Mouse (Mus musculus) megakaryocyte progenitor cell, adult 5-6 weeks (primary cell): ENCODE data around the gene Erich3. TPM values are rescaled to one million over a fixed set of nuclear protein-coding genes. Genes with fewer than 3 reads are reported as not detected.
A peak's percentile ranks its signal among the peaks of the same experiment; 100 is the strongest.
"Not testable (repeated sequence)": the region's sequence is repeated elsewhere in the genome, so short reads cannot be mapped to it uniquely, and the experiment has no call there.

Experiments
- ATAC-seq: replicated peaks from 2 replicates; pipeline ENCODE4 v1.8.0; 2016; ENCODE audit warnings: mild to moderate bottlenecking, moderate TSS enrichment, inconsistent platforms; ENCODE audit not compliant: poor library complexity
- total RNA-seq, 2 experiments: library from RNA; stranded (forward) in 1 of 2; stranded (reverse) in 1 of 2; fragments of 157-497, 149-512 nt in 1 of 2; fragments of 200-1000 nt in 1 of 2; gene quantifications; 2 replicates each; pipeline versions ENCODE4 v1.2.3 to v1.2.4; 2015 to 2017

Erich3 gene
- total RNA-seq (2015), result not detected in 2 replicates
- not detected in 2 replicates for total RNA-seq (2017)

DNA sequence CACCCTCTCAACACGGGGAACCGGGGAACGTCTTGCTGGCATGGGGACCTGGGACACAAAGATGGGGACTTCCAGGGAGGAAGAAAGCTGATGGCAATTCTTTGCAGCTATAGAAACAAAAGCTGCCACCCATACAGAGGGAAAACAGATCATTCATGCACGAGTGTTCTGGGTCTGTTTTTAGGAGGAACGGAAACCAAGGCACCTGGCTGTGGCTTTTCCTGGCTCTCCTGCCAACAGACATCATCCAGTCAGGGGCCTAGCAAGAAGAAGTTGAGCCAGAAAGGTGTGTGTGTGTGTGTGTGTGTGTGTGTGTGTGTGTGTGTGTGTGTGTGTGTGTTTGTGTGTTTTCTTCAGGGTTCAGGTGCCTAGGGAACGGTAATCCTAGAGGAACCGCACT is at the start of gene Erich3:
Erich3 (plus strand) TSS at position 315 of the 400 bp plus-strand sequence.
- no peak for ATAC-seq

DNA sequence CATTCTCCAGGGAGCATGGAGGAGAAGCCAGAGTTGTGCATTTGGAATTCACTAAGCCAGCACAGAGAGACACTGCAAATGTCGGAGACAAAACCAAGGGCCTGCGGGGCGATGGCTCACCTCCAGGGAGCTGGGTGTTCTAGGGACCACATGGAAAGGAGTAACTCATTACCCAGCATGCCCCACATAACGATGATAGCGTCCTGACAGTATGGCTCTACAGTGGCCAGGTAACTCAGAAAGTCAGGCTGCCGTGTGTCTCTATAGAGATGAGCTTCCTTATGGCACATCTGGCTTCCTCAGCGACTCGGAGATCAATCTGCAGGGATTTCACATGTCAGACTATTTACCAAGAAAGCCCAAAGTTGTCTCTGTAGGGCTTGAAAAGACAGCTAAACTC is 48.9 kb upstream of the Erich3 start:
- ATAC-seq, result no peak

DNA sequence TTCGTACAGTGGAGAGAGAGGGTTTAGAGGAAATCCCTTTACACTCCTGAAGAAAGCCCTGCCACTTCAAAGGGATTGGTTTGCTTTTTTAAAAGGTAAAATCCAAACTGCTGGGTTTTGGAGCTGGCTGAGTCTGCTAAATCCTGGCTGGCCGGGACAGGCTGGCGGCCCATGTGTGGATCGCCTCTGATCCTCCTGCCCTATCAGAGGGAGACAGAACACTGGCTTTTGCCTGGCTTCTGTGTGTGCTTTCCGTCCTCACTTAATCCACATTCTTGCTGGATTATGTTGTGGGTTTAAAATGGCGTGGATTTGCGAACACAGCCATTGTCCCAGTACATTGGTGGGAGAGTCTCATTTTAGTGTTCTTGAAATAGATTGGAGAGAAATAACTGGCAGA is 48.4 kb upstream of the Erich3 start:
- no peak for ATAC-seq

DNA sequence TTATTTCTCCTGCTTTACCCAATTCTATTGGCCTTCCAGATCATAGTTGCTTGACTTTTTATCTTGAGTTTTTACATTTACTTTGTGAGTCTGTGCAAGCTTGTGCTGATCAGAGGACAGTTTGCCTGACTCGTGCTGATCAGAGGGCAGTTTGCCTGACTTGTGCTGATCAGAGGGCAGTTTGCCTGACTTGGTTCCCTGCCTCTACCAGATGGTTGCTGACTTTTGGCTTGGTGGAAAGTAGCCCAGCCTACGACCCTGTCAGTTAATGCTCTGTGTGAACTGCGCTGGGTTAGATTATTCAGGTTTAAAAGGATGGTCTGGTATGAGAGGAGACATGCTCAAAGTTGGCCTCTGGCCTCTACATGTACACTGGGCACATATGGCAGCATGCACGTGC is 47.6 kb upstream of the Erich3 start:
- ATAC-seq, result no peak

DNA sequence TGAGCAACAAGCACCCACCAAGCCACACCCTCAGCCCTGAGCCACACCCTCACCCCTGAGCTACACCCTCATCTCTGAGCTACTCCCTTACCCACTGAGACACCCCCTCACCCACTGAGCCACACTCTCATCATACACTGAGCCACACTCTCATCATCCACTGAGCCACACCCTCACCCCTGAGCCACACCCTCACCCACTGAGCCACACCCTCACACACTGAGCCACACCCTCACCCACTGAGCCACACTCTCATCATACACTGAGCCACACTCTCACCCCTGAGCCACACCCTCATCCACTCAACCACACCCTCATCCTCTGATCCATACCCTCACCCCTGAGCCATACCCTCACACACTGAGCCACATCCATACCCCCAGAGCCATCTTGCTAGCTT is 35.4 kb upstream of the Erich3 start:
- peak; percentile 68 for ATAC-seq

DNA sequence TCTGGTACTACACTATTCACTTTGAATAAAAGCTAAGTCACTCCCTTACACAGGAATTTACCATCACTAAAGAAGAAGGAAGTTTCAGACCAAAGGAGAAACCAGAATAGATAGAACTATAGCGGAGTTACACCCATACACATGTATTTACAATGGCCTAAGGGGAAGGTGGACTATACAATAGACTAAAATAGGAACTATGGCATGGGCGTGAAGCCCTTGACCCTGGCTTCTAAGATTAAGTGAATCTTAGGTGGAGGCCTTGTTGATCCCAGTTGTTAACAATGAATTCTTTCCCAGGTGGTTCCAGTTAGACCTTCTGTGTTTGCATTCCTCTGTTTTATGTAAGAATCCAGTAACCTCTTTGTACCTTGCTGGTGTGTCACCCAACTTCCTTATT is 32.4 kb upstream of the Erich3 start:
- ATAC-seq, result not testable (repeated sequence)

DNA sequence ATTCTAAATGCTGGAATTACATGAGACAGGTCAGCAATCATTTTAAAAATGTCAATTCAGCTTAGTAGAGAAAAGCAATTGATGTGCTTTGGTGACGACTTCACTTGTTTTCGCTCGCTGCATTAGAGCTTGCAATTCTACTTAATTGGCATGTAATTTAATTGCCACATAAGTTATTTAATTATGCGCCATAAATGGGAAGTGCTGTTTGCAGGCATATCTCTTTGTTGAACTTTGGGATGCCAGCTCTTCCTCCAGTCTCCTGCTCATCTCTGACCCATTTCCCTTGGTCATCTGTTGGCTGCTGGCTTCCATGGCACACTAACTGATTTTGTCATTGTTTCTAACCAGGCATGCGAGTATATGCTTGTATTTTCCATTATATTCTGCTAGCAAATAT is 30.6 kb upstream of the Erich3 start:
- ATAC-seq, result no peak

DNA sequence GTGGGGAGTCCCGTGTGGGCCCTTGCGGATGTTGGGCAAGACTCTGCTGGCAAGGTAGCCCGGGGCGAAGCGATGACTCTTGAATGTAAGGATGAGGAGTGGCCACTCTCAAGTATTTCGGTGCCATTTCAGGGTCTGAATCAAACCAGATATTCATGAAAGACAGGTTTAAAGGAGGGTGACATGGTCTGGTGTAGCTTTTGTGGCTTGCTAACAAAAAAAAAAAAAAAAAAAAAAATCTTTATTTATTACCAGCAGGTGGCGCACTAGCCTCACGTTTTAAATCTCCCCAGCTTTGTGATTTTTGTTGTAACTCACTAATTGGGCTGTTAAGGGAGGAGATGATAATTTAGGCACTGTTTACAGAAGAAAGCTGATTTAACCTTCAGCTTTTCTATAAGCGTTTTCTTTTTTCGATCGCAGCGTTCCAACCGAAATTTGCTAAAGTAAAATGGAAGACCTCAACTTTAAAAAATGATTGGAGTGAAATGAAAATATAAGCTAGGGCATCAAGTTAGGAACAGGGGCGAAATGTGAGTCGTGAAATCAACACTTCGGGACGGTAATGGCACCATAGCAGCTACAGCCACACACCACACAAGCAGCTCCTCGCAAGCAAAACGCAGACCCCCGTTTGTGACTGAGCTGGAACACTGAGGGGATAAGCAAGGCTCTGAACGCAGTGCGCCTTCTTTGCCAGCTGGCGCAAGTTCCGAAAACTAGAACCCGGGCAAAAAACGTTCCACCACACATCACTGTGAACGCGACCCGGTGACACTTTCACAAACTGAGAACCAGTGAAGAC is 16.8 kb upstream of the Erich3 start:
- ATAC-seq, result peak; percentile 81

DNA sequence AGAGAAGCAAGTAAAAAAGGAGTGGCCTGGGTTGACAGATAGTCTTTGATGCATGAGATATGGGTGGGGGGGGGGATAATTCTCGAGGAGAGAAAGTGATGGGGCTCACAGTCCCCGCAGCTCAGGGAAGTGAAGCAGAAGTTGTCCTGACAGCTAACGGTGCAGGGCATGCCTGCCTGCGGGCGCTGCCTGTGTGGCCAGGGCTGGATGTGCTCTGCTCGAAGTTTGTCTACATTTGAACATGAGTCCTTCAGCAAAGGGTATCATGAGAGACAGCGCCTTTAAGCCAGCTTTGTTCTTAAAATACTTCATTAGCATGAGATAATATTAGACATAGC is 16.2 kb upstream of the Erich3 start:
- ATAC-seq, result 0 out of 2 replicates have a peak, but pooled peaks have one; percentile 26

DNA sequence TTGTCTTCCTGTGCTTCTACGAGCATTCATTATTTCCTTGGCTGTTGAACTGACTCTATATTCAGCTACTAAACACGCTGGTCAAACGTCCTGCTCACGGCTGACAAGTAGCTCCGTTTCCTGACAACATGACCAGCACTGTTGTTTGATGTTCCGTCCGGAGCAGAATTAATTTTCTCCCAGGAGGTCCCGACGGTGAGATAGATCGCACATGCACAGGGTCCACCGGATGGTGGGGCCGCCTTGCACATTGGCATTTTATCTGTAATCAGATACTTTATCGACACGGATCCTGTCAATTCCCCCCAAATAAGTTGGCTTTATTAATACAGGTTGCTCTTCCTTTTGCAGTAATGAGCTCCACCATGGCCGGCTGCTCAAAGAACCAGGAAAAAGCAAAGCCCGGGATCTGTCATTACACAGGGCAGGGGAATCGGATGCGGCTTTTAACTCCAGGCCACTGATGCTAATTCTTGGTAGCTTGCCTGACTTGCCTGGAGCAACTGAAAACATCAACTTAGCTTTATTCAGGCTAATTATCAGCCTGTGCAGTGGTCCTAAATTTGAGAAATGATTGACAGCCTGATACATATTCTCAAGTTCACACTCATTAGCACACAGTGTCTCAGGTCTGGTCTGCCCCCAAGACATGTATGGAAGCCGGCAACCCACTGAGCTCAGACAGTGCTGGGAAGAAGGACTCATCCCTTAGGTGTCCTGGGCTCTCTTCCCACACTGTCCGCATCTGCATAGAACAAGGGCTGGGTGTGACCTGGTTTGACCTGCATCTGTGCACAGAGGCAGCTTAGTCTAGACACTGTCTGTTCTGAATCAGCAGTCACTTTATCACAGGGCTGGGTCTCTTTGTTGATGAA is 14.0 kb upstream of the Erich3 start:
- ATAC-seq, result no peak

DNA sequence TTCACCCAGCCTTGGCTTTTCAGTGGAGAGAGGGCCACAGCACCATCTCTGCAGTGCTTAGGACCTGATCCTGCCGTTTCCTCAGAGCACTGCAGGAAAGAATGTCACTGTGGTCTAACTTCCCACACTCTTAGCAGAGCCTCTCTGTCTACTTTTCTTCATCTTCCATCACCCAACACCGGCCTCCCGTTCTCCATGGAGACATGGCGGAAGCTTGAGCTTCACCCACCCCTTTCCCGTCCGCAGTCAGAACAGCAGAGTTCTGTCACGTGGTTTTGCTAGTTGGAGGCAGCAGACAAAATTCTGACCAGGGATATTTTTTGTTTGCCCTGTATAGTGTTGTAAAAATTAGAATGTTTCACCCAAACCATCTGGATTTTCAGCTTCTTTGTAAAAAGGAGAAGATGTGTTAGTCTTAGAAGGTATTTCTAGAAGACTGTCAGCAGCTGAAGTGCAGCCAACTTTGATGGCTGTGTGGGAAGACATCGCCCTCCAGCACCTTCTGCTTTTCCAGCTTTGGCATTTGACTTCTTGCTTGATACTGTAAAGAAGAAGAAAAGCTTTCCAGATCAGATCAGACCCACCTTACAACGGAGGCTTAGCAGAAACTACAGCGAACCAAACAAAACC is 12.4 kb upstream of the Erich3 start:
- no peak for ATAC-seq

DNA sequence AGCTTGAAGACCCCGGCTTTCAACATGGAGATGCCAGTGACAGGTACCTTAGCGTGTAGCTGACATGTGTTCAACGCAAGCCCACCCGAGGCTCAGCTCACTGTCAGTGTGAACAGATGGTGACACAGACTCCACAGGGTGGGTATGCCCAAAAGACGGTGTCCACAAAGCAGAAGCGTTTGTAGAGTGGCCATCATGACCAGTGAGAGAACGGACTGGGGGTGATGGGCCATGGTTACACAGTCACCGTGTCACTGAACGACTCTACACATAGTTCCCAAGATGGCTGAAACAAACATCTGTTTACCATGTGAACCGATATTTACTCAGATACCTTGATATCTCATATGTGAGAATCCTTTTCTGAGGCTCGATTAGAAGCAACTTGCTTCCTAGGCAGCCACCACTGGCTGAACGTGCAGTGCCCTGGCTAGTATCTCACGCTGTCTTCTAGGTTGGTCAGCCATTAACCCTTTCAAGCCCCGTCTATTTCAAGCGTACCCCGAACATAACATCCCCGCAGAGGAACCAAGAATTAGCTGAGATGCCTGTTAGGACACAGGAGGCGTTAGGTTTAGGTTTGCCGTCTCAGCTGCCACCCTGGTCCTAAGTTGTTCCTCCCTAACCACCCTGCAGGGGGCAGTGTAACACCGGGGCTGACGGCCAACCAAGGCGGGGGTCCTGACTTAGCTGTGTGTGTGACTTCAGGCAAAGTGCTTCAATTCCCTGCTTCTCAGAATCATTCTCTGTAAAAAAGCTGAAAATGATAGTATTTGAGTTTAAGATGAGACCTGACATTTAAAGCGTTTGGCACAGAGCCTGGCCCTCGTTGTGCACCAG is 10.9 kb upstream of the Erich3 start:
- ATAC-seq, result peak; percentile 82

DNA sequence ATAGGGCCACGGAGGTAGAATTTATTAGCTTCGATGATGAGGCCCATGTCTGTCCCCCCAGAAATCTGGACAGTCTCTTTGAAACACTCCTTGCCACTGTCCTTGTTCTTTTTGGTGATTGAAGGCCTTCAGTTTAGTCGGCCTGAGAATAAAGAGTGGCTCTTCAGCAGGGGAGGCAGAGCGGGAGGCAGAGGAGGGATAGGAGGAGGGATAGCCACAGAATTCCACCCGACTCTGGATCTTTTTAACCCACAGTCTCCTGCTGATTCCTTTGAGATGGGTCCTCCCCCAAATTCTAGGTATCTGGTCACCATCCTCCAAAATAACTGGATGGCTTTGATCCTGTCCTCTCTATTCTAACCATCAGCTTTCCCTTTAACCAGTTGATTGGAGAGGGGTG is 10.2 kb upstream of the Erich3 start:
- ATAC-seq, result no peak

DNA sequence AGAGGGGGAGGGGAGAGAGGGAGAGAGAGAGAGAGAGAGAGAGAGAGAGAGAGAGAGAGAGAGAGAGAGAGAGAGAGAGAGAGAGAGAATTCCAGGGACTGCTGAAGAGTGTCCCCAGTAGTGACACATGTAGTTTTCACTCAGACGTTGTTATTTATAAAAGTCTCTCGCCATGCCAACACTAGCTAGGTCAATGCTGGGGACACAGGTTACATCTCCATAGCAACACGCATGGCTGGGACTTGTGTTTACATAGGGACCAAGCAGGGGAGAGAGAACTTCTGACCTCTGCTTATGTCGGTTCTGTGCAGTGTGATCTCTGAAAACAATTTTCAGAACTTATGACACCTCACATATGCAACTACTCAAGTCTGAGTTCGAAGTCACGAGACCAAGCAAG is 9.4 kb upstream of the Erich3 start:
- ATAC-seq, result no peak

DNA sequence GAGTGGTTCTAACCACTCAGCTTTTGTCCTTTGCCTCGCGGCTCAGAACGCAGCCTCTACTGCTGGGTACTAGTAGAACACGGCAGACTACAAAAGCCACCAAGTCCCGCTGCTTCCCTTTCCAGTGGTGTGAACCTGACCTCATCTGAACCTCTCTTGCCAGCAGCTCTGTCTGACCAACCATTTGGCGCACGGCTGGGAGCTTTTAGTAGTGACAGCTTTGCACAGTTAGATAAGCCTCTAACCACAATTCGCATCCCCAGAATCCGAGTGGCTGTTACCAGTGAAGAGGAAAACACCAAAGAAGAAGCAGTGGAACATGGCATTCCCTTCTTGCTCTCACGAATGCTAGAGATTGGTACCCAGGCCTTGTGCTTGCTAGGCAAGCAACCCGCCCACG is 8.8 kb upstream of the Erich3 start:
- no peak for ATAC-seq

DNA sequence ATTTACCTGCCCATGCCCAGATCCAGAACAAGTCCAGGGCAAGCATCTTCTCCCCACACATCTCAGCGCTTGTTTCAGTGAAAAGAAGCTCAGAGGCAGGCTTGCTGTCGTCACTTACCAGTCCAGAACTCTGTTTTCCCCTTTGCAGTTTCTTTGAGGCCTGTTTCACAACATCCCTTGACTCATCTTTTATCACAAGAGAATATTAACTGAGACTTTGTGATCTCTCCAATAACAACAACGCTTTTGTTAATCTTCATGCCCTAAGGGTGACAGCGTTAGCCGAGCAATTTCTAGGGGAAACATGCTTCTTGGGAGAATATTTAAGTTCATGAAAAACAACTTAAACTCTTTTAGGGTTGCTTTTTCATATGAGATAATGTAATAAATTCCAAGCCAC is 7.9 kb upstream of the Erich3 start:
- no peak for ATAC-seq

DNA sequence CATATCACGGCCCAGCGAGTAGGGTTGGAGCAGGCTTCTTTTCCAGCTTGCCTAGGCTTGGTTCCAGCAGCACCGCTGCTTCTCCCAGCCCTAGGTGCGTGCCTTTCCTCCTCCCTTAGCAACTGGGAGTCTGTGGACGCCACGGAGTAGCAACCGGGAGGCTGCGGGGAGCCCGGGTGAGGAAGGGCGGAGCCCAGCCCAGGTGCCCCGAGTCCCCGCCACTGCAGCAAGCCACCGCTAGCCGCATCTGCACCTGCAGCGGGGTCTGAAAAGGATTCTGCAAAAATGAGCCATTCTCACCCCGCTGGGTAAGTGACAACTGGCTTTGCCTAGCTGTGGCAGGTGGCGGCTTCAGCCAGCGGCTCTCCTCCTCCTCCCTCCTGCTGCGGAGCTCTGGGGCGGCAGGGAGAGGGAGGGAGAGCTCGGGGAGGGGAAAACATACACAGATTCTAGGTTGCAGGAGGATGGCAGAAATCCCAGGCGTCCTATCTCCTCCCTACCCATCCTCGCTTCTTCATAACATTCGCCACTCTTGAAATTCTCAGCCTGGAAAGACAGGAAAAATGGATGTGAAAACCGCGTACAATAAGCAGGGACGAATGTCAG is 420 bp downstream of the Erich3 start:
- no peak for ATAC-seq

DNA sequence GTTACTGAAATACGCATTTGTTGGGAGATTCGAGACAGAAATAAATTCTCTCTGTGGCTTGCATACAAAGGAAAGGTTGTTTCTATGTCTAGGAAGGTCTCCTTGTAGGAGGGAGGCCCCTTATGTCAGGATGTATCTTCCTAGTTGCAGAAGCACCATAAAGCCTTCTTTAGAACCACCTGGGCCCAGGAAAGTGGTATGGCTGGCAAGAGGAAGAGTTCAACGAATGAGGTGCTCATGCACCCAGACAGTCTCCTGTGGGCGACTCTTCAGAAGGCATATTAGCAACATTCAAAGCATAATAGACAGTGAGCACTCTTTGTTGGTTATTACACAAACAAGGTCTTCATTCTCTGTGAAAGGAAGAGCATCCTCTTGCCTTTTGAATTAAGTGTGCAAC is 977 bp downstream of the Erich3 start:
- ATAC-seq, result no peak

DNA sequence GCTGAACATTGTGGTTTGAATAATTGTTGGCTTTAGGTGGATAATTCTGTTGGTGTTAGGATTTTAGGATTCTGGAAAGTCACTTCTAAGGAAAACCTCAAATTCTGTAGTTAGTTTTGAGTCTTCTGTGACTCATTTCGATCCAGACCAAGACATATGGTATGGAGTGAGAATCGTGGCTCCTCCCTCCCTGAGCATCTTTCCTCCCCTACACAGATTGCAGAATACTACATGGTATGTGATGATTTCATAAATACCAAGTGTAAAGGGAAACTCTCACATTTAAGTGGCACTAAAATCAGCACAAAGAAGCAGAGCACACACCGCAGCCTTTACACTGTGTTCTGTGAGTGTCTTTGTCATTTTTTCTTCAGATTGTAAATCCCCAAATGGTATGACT is 4.8 kb downstream of the Erich3 start:
- ATAC-seq, result no peak

DNA sequence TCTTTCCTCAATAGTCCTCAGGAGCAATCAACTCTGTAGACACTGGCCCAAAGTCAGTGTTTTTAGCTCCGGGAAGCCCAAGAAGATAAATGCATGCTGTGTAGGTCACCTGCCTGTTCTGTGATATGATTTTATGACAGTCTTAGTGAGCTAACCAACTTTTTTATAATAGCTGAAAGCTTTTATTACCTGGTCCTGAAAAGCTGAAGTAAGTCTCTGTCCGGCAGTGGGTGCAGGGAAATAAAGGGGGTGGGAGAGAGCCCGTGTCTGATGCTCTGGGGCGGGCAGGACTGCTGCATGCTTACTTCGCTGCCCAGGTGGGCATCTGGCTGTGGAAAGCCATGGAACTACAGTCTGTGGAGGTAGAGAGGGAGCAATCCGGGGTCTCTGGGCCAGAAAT is 6.9 kb downstream of the Erich3 start:
- ATAC-seq, result no peak
